Mouse (Mus musculus): ENCODE data around the gene Satb1.

The Satb1 gene

DNA sequence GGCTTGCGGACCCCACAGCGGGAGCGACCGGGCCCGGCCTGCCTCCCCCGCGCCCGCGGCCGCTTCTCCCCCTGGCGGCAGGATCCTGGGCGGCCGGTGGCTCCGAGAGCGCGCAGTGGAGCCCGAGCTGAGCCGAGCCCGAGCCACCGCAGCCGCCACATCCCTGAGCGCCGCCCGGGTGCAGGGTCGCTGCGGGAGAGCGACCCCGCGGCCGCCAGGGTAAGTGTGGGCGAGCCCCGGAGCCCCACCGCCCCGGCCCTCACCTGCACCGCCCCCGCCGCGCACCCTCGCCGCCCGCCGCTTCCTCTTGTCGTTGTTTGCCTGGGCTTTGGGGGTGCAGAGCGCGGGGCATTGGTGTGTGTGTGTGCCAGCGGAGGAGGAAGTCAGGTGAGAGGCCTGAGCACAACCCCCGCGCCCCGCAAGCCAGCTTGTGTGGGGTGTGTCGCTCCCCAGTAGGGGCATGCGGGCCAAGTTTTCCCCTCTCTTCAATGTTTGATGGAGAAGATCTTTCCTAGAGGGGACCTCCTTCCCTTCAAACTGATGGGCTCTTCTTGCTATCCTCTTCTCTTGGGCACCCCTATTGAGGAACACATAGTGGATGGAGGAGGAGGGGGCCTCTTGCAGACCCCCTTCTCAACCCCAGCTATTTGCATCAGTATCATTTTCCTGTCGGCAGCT, at the start of gene Satb1:
Gene Satb1, minus strand, starts transcription at position 391 of the 678 bp plus-strand sequence.
- DNase-seq: peak; percentile 80

DNA sequence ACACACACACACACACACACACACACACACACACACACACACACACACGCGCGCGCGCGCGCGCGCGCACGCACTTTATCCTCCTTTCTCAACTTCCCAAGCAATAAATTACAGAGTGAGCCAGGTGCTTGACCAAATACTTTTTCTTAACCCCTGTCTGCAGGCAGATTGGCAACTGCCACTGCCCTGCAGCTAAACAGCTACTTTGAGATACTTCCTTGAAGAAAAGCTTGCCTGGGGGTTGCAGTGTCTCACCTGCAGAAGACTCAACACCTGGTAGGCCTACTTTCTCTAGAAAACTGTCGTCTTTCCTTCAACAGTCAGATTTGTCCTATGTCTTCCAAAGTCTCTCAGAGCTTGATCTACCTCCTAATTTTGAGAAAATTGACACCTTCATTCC, 49.5 kb upstream of the Satb1 start:
- no peak for DNase-seq

DNA sequence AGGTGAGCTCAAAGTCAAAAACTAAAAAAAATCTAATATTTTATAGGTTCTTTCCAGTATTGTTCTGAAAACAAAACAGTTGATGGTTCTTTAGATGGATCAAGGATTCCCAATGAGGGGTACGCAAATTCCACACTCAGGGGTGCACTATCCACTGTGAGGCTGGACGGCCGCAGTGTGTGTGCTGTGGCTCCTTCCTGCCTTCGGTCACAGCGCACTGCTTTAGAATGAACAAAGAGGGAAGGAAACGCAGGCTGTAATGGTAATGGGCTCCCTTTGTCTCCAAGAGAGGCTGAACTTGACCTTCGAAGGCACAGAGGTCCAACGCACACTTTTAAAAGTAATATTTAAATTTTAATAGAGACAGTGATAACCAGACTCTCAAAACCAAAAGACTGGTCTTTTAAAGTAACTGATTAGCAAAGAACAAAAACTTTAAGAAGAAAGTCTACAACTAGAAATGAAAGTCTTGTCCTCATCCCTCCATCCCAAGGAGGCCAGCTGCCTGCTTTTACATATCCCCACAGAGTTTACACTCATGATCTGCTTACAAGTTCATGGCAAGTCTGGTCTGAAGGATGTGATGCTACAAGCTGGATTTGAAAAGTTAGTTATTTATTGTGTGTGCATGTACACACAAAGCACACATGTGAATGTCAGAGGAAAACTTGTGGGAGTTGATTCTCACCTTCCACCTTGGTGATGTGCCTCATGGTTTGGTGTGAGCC, 48.0 kb upstream of the Satb1 start:
- DNase-seq: no peak

DNA sequence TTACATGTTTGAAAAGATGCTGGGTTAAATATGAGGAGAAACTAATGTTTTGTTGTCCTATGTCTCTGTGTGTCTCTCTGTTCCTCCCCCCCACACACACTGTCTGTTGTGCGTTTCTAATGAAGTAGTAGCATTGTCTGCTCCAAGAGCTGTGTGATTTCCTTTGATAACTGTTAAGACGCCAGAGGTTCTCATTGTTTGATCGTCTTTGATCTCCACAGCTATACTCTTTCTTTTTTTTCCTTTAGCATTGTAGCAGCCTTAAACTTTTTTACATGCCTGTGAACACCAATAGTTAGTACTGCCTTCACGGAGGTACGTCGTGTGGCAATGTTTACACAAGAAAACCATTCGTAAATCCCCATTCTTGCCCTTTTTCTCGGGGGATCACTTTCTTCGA, 47.1 kb upstream of the Satb1 start:
- DNase-seq: no peak

DNA sequence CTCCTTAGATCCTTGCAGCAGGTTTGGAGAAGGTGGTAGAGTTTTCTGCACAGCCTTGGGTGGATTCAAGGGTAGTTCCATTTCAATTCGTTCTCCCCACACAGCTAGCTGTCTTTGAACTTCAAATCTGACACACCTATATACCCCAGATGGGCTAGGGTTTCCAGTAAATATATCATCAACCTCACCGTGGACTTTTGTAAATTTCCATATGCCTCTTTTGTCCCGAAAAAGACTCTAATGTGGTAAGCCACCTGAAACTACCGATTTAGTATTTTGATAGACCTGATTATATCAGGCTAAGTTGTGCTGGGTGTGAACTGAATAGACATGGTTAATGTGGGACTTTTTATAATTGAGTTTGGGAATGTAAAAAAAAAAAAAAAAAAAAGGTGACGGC, 46.6 kb upstream of the Satb1 start:
- DNase-seq: no peak

DNA sequence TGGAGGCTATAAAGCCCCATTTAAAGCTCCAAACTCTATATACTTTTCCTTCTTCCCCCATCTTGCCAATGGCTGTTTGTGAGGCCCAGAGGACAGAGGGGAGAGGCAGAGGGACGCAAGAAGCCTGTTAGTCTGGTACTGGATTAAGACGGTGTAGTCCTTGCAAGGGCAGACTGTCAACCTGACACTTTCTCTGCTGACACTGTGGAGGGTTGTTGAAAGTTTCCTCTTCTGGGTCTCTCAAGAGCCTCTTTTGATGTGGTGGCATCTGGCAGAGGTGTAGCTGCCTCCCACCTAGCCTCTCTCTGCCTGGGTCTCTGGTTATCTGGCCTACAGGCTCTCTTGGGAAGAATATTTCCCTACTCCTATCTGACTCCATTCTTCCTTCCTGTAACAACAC, 46.1 kb upstream of the Satb1 start:
- DNase-seq: no peak

DNA sequence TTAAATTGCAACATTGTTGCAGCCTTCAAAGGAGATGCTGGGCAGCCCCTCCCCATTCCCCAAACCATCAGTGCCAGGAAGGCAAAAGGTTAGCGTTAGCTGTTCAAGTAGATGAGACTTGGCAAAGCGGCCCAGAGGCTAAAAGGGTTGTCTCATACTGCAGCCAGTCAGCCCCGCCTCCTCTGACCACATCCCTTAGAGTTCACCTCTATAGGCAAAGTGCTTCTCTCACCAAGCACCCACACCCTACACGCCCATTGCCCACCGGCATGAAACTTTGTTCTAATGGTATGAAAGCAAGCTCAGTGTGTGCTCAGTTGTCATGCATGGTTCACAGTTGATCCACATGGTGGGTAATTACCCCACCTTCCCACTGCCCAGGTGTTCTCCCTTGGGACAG, 43.4 kb upstream of the Satb1 start:
- DNase-seq: peak; percentile 3

DNA sequence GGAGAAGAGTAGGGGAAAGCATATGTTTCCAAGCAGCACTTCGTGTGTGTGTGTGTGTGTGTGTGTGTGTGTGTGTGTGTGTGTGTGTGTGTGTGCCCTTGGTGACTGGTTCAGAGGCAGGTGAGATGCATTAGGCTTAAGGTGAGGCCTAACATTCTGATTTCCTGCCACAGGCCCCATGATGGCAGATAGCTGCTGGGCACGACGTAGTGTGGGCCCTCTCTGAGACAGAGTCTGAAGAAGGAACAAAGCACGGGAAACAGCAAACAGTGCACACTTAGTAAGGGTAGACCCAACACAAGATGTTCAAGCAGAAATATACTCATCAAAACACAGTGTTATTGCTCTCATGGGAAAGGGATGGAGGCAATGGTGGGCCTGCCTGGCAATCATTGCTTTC, 24.5 kb upstream of the Satb1 start:
- no peak for DNase-seq

DNA sequence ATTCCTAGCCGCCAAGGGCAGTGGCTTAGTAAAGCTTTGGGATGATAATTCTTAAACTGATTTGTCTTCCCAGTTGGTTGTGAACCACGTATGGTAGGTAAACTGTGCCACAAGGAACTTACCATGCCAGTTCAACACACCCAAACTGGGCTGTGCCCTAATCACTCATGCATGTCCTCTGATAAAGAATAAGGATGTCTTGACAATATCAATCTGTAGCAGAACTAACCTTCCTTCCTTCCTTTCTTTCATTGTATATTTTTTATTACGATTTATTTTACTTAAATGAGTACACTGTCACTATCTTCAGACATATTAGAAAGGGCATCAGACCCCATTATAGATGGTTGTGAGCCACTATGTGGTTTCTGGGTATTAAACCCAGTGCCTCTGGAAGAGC, 23.2 kb upstream of the Satb1 start:
- no peak for DNase-seq

DNA sequence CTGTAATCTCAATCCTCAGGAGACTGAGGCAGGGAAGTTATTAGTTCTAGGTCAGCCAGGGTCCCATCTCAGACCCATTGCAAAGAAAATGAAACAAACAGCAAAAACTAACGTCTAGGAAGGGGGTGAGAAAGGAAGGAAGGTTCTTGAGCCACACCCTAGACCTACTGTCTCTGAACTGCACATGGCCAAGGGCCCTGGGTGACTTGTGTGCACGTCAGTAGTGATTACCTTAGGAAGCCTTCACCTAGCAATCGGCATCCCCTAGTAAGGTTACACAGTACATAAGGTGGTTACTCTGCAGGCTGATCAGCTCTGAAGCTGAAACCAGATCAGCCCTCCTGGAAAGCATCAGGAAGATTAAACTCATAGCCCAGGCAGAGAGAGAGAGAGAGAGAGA, 22.2 kb upstream of the Satb1 start:
- no peak for DNase-seq

DNA sequence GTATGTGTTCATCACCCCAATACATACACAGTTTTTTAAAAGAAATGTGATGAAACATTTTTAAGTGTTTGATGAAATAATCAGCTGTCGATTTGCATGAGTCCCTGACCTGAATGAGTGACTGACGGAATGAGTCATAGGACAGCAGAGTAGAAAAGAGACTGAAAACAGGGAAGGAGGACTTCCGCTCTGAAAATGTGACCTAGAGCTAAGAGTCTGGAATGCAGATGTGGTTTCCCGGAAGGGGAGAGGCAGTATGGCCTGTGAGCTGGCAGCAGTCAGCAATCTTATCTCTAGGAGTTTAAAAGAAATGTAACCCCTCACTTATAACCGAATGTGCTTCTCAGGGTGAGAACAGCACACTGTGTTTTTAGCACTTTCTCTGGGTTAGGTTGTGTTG, 20.9 kb upstream of the Satb1 start:
- DNase-seq: no peak

DNA sequence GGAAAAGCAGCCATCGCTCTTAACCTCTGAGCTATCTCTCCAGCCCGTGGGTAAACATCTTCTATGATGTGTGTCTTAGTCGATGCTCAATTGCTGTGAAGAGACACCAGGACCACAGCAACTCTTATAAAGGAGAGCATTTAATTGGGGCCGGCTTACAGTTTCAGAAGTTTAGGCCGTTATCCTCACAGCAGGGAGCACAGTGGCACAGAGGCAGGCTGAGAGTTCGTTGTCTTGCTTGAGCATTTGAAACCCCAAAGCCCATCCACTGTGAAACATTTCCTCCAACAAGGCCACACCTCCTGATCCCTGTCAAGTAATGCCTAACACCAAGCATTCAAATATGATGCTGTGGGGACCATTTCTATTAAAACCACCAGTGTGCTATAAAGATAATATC, 7.5 kb upstream of the Satb1 start:
- no peak for DNase-seq

DNA sequence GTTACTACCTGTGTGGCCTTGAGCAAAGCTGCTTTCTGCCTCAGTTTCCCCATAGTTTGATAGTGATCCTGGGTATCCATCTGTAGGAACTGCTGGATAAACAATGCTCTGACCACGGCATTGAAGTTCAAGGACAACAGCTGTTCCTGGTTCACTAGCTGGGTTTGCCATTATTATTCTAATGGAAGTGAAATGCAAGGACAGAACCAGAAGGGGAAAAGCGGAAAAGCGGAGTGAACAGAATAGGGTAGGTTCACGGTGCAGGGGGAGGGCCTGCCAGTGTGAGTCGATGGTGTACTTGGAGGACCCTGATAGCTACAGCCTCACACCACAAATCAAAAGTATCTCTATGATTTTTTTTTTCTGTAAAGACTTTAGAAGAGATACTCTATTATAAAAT, 6.4 kb upstream of the Satb1 start:
- no peak for DNase-seq

DNA sequence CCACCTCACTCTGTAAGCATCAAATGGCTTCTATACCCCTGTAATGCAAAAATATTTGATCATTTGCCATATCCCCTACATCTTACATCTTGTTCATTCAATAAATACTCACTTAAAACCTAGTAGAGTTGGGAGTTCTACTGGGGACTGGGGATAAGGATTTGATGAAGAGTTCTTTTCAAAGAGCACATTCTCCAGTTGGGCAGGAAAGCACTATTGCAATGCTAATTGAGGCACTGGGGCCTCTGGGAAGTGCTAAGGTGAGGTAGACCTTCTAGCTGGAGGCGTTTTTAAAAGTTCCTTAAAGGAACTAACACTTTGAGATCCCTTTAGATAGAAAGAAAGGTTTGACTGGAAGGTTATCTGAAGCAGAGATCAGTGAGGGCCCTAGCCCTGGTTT, 3.8 kb upstream of the Satb1 start:
- DNase-seq: no peak

DNA sequence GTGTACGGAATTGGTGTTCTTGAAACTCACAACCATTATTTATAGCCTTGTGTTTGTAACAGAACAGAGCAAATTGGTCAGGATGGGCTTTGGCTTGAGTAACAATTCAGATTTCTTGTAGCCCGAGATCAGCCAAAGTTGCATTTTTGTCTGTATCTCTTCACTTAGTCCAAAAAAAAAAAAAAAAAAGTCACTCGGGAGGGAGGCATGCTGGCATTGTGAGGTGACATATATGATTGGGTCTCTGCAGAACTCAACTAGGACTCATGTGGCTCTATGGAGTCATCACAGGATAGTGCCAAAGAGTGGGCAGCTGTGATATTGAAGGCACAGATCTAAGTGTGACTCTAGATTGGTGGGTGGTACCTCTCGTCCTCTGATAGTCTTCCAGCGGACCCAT, 3.2 kb upstream of the Satb1 start:
- DNase-seq: no peak

DNA sequence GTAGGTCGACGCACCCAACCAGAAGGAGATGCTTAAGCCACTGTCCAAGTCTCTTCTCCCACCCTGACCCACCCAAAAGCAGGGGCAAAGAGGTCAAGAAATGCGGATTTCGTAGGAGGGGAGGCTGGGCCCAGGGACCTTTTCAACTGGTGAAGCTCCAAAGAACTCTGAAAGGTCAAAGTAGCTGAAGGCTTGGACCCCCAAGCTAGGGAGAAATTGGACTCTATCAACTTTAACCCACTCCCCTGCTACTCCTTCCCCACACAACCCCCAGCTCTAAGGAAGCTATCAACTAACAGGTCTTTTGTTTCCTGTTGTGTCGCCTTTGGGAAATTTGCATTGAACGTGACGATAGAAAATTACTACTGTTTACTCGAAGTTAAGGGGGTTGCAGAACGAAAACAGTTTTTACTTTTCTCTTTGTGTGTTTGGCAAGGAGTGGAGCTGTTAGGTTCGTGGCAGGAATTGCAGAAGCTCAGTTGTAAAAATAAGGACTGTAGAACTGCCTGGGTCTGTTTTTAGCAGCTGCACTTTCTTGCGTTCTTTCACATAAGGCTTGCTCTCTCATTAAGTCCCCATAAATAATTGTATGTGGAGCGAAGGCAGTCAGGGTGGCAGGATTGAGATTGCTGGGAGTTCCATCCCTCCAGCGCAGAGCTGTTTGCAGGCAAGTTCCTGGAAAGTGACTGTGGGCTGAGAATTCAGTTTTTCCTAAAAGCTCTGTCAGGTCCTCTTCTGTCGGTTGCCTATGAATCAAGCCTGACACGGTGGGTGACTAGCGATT, 680 bp upstream of the Satb1 start:
- no peak for DNase-seq

DNA sequence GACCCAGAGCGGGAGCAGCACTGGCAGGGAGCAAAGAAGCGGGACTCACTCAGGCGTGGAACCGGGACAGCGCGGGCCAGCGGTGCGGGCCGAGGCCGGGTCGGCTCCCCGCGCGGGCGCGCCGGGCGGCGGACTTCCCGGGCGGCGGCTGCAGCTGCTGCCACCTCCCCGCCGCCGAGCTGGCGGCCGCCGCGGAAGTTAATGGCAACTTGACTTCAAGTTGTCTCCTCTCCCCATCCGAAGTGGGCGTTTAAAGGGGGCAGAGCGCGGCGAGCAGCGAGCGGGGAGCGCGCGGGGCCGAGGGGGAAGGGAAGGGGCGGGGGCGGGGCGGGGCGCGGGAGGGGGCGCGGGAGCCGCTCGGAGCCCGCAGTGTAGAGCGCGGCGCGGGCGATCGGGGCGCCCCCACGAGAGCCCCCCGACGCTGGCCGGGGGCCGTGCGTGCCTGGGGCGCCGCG, 642 bp downstream of the Satb1 start:
- DNase-seq: peak; percentile 42

DNA sequence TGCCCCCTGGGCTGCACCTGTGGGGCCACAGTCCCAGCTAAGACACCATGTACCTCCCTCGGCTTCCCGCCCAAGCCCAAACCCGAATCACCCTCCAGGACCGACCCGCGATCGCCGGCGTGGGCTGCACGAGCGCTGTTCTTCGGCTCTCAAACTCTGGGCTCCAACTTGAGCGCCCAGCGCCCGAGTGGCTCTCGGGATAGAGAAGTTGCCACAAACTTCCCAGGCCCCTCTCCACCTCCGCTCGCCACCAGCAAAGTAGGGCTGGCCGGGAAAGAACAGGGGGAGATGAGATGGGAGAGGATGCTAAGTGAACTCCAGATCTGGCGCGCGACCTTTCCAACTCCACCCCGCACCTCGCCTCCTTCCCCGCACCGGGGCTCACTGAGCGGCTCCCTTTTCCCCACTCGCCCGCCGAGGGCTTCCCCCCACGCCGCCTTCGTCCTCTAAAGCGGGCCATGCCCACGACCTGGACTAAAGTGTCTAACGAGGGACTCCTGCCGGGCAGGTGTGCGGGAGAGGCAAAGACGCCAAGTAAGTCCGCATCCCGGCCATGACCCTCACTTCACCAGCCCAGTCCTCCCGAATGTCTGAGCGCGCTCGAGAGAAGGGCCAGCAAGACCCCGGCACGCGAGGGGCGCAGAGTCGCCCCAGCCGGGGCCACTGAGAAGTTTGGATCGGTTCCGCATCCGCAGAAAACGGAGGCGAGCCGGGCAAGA, 1.2 kb downstream of the Satb1 start:
- peak; percentile 20 for DNase-seq

DNA sequence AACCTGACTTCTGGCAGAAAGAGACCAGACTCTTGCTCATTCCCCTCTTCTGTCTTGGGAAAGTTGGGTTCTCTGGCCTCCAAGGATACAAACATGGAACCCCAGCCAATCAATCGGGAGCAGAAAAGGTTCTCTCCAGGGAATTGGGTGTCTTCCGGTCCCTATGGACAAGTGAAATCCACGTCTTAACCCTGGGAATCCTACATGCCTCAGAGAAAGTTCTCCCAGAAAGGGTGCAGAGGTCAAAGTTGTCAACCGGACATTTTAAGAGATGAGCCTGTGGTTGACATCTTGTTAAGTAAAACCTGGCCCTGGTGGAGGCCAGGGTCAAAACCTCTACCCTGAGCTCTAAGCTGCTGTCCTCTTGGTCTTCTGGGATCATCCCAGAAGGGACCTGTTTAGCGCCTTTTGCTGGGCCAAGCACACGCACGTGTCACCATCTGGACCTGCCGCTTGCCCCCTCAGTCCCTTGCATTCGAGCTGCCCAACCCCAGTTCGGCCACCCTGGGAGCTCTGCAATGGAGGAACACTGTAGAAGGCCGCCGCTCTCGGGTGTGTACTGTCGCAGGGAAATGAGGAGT, 1.9 kb downstream of the Satb1 start:
- no peak for DNase-seq

DNA sequence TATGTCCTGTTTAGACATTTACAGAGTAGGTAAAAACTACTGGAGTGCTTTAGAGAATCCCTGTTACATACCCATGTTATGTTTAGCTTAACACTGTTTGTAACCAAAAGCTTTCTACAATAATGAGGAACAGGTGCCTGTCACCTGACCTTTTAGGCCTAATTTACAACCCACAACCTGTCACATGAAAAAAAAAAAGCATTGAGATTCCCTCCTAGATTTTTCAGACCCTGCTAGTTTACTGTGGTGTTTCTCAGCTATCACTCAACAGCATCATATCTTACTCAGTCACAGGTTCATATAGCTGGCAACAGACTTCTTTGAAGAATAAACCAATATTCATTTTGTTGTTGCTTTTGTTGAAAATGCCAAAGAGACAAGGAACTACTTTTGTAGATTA, 3.7 kb downstream of the Satb1 start:
- no peak for DNase-seq

DNA sequence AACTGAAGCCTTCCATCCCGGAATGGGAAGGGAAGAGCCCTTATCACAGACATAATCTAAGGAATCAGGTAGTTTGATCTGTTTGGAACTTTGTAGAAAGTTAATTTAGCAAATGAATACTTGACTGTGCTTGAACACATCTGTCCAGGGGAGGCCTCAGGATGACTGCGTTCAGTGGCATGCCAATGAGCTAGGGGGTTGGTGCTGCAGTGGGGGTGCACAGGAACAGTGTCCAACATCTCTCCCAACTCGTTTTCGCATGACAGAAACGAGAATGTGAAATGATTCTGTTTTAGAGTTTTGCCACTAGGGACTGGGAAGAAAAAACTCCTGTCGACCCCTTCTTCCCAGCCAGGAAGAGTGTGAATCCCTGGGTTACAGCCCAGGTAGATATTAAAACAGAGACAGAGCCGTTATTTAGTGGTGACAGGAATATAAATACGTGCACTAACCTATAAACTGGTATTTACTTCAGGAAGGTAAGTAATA, 5.1 kb downstream of the Satb1 start:
- no peak for DNase-seq

DNA sequence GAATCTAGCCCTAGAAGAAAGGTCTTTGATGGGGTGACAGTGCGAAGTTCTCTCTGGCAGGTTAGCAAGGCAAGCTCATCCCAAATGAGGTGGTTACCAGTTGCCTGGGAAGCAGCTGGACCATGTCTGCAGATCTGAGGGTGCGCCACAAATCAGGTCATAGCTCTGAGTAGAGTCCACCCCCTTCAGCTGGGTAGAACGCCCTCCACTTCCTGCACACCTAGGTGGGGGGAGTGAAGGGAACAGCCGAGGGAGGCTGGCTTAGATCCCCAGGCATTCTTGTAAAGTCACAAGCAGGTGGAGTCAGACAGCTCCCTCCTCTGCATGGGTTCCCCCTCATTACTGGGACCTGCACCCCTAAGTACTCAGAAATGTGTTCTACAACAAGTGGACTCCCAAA, 6.6 kb downstream of the Satb1 start:
- DNase-seq: no peak

DNA sequence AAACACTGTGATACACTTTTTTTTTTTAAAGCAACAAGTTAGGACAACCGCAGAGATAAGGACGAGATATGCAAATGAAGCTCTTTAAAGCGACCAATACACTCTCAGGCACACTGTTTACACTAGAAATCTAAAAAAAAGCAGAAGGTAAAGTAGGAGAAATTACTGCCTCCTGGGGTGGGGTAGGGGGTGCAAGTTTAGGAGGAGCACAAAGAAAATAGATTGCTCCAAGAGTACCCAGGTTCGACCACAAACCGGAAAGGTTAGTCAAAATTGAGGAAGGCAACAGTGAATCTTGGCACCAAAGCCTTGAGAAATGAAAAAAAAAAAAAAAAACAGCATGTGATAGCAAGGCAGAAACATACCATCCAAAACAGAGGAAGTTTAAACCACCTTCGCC, 18.8 kb downstream of the Satb1 start:
- no peak for DNase-seq

All from kidney, postnatal 10 days (tissue).